Mouse (Mus musculus) small intestine, adult 2 months (tissue): ENCODE results near the gene Phf12.

Source experiments
- CTCF ChIP-seq: fragments of 200-500 bp; IDR thresholded peaks from 2 replicates; pipeline ENCODE4 v1.5.1; 2012; ENCODE audit warnings: low read depth, mild to moderate bottlenecking, control low read depth, inconsistent platforms, low read length, moderate library complexity, mixed read lengths; ENCODE audit not compliant: insufficient replicate concordance, insufficient read length; ENCODE audit errors: extremely low read depth
- POLR2A ChIP-seq: fragments of 200-500 bp; IDR thresholded peaks from 2 replicates; pipeline ENCODE4 v1.6.1; 2012; ENCODE audit warnings: low read depth, mild to moderate bottlenecking, control low read depth, inconsistent platforms, low read length, moderate library complexity

- TF ChIP-seq CTCF (no peak), POLR2A (no peak)
Measured at GRCm38 (mm10) chr11:77934111-77934521, 48.4 kb upstream of the Phf12 start.
